Mouse (Mus musculus) heart, embryonic 11.5 days (tissue): Measurements from ENCODE around the gene Klhl36. TPM values are rescaled to one million over a fixed set of nuclear protein-coding genes. Genes with fewer than 3 reads are reported as not detected.

Experiments used
- ATAC-seq: fragments of 200-750 bp; cut with Nextera tagmentation; replicated peaks from 2 replicates; pipeline ENCODE4 v1.8.0; 2017; ENCODE audit warnings: moderate library complexity; ENCODE audit not compliant: insufficient number of reproducible peaks, low FRiP score, low TSS enrichment
- H3K27ac ChIP-seq: fragments of 300-500 bp; sonication (generic); 2 replicates; pipeline ENCODE4 v1.5.1; 2014; ENCODE audit warnings: mild to moderate bottlenecking, low read depth, low read length
- H3K27me3 ChIP-seq: fragments of 300-500 bp; sonication (generic); 2 replicates; pipeline ENCODE4 v1.6.1; 2014; ENCODE audit warnings: mild to moderate bottlenecking, low read length, mixed read lengths; ENCODE audit not compliant: control insufficient read depth, insufficient read depth
- H3K36me3 ChIP-seq: fragments of 300-500 bp; sonication (generic); 2 replicates; pipeline ENCODE4 v1.6.1; 2014; ENCODE audit warnings: mild to moderate bottlenecking, low read length, moderate library complexity, mixed read lengths; ENCODE audit not compliant: control insufficient read depth, insufficient read depth
- H3K4me1 ChIP-seq: fragments of 300-500 bp; sonication (generic); 2 replicates; pipeline ENCODE4 v1.6.1; 2014; ENCODE audit warnings: low read length; ENCODE audit not compliant: control insufficient read depth, insufficient read depth
- H3K4me2 ChIP-seq: fragments of 300-500 bp; sonication (generic); 2 replicates; pipeline ENCODE4 v1.6.1; 2014; ENCODE audit warnings: mild to moderate bottlenecking, moderate library complexity
- H3K4me3 ChIP-seq: fragments of 300-500 bp; sonication (generic); 2 replicates; pipeline ENCODE4 v1.5.1; 2014; ENCODE audit warnings: low read depth, low read length
- H3K9ac ChIP-seq: fragments of 300-500 bp; sonication (generic); 2 replicates; pipeline ENCODE4 v1.6.1; 2014; ENCODE audit warnings: mild to moderate bottlenecking, low read depth, low read length, moderate library complexity
- H3K9me3 ChIP-seq: fragments of 300-500 bp; sonication (generic); replicated peaks from 2 replicates; pipeline ENCODE4 v1.6.1; 2016; ENCODE audit warnings: low read length; ENCODE audit not compliant: control insufficient read depth
- WGBS: fragments of 180-500 bp; shearing (Covaris S2); extraction: QIAGEN DNeasy Blood & Tissue Kit; methylation state at CpG from one replicate; pipeline ENCODE4 v1.1.7; 2014; ENCODE audit not compliant: insufficient replicate concordance; 5-methylcytosine and 5-hydroxymethylcytosine counted together
- polyA plus RNA-seq: library from polyadenylated mRNA; unstranded; fragments of >200 nt; fragmentation: Nextera tagmentation; extraction: Ambion mirVana; gene quantifications from 2 replicates; pipeline ENCODE4 v1.2.1, GENCODE M21; 2014

The Klhl36 gene
- polyA plus RNA-seq, 1 experiment from 2014 or later: 8.6 TPM

- no peak overlapping the region for H3K4me2 ChIP-seq
- 71% methylated on average over 4 of the region's 4 CpGs for WGBS
- no peak overlapping the region for H3K4me3 ChIP-seq
- H3K36me3 ChIP-seq: no peaks in the 10 kb centered on the region
- peaks cover 36% of the 10 kb centered on the region for H3K4me1 ChIP-seq
- no peak overlapping the region for H3K9ac ChIP-seq
- no peak for ATAC-seq
- H3K27ac ChIP-seq: no peak overlapping the region
- H3K9me3 ChIP-seq: no peaks in the 10 kb centered on the region
- no peaks in the 10 kb centered on the region for H3K27me3 ChIP-seq
Measured at GRCm38 (mm10) chr8:119824100-119824499, 38.0 kb upstream of the Klhl36 start.

GRCm38 (mm10) chr8:119824809-119825273 lies 37.2 kb upstream of the Klhl36 start:
- 72% methylated on average over 11 of the region's 11 CpGs for WGBS
- H3K4me3 ChIP-seq: no peak overlapping the region
- no peaks in the 10 kb centered on the region for H3K27me3 ChIP-seq
- ATAC-seq: no peak
- H3K9me3 ChIP-seq: no peaks in the 10 kb centered on the region
- no peak overlapping the region for H3K27ac ChIP-seq
- no peak overlapping the region for H3K9ac ChIP-seq
- H3K36me3 ChIP-seq: no peaks in the 10 kb centered on the region
- peaks cover 39% of the 10 kb centered on the region for H3K4me1 ChIP-seq
- no peak overlapping the region for H3K4me2 ChIP-seq

DNA sequence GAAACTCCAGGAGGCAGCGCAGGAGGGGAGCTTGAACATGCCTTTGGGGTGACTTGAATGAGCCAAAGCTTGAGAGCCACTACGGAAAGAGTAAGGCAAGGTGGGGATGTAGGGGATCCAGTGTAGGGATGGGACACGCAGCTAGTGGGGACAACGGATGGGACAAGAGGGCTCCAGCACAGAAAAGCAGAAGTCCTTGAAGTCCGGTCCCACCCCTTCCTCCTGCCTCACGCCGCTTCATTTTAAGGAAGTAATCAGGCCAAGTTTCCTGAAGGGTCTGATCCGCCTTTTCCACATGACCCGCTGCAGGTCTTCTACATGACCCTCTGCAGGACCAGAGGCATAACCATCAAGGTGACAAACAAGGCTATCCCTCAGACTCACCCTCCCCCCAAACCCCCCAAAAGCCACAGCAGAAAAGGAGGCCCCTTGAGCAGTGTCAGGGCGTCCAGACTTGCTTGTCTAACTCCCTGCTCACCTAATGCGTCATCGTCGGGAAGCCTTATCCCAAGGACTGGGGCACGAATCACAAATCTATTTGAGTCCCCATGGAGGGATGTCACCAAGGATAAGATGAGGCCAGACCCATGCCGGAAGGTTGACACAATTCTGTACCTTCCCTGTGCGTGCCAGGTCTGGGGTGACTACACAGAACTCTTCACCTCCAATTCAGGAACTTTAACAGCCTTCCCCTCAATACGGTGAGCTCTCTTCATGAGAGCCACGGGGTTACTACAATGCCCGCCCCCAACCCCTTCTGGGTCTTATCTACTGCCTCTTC lies 35.9 kb upstream of the Klhl36 start:
- 60% methylated on average over 19 of the region's 19 CpGs for WGBS
- no peak overlapping the region for H3K9ac ChIP-seq
- H3K4me3 ChIP-seq: no peak overlapping the region
- no peaks in the 10 kb centered on the region for H3K27me3 ChIP-seq
- no peak for ATAC-seq
- no peak overlapping the region for H3K27ac ChIP-seq
- H3K4me2 ChIP-seq: no peak overlapping the region
- peaks cover 52% of the 10 kb centered on the region for H3K4me1 ChIP-seq
- H3K9me3 ChIP-seq: no peaks in the 10 kb centered on the region
- H3K36me3 ChIP-seq: no peaks in the 10 kb centered on the region

GRCm38 (mm10) chr8:119826982-119827381 lies 35.1 kb upstream of the Klhl36 start:
- 41% methylated on average over 5 of the region's 5 CpGs for WGBS
- Histone ChIP-seq H3K27ac (no peak overlapping the region), H3K4me1 (peaks cover 60% of the 10 kb centered on the region), H3K9ac (no peak overlapping the region), H3K36me3 (no peaks in the 10 kb centered on the region), H3K4me3 (no peak overlapping the region), H3K4me2 (no peak overlapping the region), H3K9me3 (no peaks in the 10 kb centered on the region), H3K27me3 (no peaks in the 10 kb centered on the region)
- no peak for ATAC-seq

DNA sequence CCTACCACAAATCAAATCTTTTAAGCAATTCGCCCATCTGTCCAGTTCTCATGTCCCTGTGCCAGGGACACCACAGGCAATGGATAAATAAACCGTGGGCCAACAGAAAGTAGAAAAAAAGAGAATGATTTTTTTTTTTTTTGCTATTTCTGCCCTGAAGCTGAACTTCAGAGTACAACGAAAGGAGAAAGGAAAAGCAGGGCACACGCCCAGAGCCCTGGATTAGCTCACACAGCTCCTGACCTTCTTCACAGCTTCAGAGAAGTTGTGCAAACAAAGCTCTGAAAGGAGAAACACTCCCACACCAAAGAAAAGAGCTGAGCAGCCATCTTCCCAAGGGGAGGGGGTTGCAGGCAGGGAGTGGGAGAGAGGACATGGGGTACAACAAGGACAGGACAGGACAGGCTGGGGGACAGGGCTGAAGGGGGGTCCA lies 34.3 kb upstream of the Klhl36 start:
- Histone ChIP-seq H3K9ac (no peak overlapping the region), H3K9me3 (no peaks in the 10 kb centered on the region), H3K27ac (no peak overlapping the region; the same call in 1 of the 2 replicates), H3K4me3 (no peak overlapping the region), H3K27me3 (no peaks in the 10 kb centered on the region), H3K4me1 (peaks cover 68% of the 10 kb centered on the region), H3K4me2 (no peak overlapping the region), H3K36me3 (no peaks in the 10 kb centered on the region)
- no peak for ATAC-seq
- WGBS: 42% methylated on average over 4 of the region's 4 CpGs

DNA sequence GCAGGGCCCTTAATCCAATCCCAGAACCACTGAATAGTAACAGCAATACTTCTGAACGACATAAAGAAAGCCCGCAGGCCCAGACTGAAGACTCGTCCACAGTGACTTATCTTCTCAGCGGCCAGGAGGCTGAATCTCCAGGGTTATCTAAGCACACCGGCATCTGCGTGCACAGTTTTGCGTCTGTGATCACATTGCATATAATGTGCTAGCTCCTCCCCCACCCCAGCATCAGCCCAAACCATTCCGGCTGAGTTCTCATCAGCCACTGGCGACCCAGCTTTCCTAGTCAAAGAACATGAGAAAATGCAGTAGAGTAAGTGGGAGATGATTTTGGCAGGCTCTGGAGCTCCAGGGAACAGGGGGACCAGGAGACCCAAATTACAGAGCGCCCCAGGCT lies 33.1 kb upstream of the Klhl36 start:
- Histone ChIP-seq H3K9me3 (no peaks in the 10 kb centered on the region), H3K4me1 (peaks cover 72% of the 10 kb centered on the region), H3K4me2 (no peak overlapping the region), H3K27ac (no peak overlapping the region), H3K4me3 (no peak overlapping the region), H3K27me3 (no peaks in the 10 kb centered on the region), H3K9ac (no peak overlapping the region), H3K36me3 (no peaks in the 10 kb centered on the region)
- 56% methylated on average over 10 of the region's 10 CpGs for WGBS
- no peak for ATAC-seq

GRCm38 (mm10) chr8:119829420-119829819 lies 32.6 kb upstream of the Klhl36 start:
- Histone ChIP-seq H3K36me3 (no peaks in the 10 kb centered on the region), H3K9ac (no peak overlapping the region), H3K4me2 (no peak overlapping the region), H3K27ac (no peak overlapping the region), H3K4me1 (peaks cover 72% of the 10 kb centered on the region), H3K4me3 (no peak overlapping the region), H3K9me3 (no peaks in the 10 kb centered on the region), H3K27me3 (no peaks in the 10 kb centered on the region)
- WGBS: 85% methylated on average over 13 of the region's 13 CpGs
- no peak for ATAC-seq

- H3K4me1 ChIP-seq: peaks cover 72% of the 10 kb centered on the region
- no peaks in the 10 kb centered on the region for H3K27me3 ChIP-seq
- H3K27ac ChIP-seq: no peak overlapping the region
- no peak for ATAC-seq
- H3K9ac ChIP-seq: no peak overlapping the region
- no peaks in the 10 kb centered on the region for H3K9me3 ChIP-seq
- no peaks in the 10 kb centered on the region for H3K36me3 ChIP-seq
- H3K4me3 ChIP-seq: no peak overlapping the region
- no peak overlapping the region for H3K4me2 ChIP-seq
- WGBS: 66% methylated on average over 16 of the region's 16 CpGs
Measured at GRCm38 (mm10) chr8:119829870-119830580, 32.0 kb upstream of the Klhl36 start.
